Mouse (Mus musculus) 416B (cell line): ENCODE measurements at regions not wholly inside any gene's neighbourhood (a gene's known extent, or its start where the extent isn't known, plus 50 kb on each side); places are given as distances from the start of the nearest gene placed in this dataset.
A peak's percentile ranks its signal among the peaks of the same experiment; 100 is the strongest.

Source experiments
- DNase-seq: peaks from one replicate; pipeline ENCODE4 v3.0.0; 2011; ENCODE audit warnings: low read depth

DNA sequence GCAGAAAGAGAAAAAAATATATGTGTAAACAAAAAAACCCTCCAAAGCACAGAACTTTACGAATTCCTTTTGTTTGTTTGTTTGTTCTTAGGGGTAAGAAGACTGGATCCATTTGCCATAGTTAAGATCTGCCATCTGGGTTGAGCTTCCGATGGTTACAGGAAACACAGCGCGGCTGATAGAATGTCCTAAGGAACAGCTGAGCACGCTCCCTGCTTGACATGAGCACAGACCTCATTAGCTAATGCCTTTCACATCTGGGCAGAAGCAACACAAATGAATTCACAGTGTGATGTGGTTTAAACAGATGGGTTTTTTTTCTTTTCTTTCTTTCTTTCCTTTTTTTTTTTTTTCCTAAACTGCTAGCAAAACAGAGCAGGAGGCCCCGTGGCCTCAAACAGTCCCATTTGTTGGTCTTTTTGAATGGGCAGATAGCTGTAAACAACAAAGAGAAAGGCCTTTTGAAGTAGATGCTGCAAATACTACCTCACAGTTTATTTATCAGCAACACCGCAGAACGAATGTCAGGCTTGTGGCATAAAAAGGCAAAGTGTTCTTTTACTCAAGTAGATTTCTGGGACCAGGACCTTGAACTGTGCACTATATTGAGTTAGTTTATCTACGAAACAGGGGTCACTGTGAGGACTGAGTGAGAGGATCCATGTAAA lies 61.0 kb upstream of the Raph1 start:
- no peak for DNase-seq

DNA sequence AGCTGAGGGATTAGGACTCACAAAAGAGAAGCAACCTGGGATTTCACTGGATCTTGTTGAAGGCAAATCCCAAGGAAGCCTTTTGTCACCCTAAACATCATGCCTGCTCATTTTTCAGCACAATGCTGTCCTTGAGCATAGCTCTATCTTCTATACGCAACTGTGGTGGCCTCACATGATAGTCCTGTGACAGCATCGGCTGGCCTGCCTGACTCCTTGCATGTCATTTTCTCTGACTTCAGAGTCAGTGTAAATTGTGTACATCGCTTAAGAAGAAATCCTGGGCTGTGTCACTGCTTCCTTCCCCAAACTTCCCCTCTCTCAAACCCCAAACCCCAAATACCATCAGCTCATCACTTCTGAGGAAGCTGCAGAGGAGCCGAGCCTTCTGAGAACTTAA lies 60.5 kb upstream of the Raph1 start:
- DNase-seq: peak; percentile 71

DNA sequence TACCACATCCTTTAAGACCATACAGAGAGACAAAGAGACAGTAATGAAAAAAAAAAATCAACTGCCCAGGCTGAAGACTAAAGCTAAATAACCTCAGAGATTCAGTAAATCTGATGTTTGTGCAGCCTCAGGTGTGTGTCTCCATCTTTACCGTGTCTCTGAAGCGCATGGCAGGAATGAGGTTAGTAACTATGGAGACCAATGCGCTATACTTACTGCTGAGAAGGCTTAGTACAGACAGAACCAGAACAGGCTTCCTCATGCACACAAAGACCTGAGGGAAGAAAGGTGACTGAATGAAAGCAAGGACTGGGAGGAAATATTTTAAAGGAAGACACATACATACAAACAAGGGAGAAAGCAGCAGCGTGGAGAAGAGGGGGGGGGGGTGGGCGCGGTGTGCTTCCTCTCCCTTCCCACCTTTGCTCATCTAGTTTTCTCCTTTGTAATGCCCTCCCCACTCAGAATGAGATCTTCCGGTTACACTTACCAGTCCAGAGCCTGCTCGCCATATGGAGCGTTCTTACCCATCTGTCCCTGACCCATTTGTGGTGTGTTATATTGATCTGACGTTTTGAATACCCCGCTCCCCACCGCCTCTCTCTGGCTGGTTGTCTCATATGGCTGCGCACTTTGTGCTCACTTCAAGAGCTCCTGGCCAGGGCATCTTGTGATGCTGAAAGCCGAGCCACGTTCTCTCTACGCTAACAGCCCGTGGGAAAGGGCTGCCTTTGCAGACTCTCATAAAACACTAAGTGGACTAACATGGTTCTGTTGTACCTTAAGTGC lies 59.0 kb upstream of the Raph1 start:
- no peak for DNase-seq

DNA sequence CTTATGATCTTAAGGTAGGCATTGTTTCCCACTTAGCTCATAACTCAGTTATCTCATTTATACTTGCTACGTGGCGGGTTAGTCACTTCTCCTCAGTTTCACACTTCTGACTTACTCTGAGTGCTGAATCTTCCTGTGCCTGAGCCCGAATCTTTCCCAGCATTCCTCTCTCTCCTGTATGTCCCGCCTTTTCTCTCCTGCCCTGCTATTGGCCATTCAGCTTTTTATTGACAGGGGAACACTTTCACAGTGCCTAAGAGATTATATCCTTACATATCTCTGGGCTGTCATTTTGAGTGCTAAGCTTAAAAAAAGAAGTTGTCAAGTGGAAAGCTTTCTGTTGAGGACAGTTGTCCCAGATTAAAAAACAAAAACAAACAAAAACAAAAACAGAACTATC lies 57.3 kb upstream of the Raph1 start:
- DNase-seq: peak; percentile 17

DNA sequence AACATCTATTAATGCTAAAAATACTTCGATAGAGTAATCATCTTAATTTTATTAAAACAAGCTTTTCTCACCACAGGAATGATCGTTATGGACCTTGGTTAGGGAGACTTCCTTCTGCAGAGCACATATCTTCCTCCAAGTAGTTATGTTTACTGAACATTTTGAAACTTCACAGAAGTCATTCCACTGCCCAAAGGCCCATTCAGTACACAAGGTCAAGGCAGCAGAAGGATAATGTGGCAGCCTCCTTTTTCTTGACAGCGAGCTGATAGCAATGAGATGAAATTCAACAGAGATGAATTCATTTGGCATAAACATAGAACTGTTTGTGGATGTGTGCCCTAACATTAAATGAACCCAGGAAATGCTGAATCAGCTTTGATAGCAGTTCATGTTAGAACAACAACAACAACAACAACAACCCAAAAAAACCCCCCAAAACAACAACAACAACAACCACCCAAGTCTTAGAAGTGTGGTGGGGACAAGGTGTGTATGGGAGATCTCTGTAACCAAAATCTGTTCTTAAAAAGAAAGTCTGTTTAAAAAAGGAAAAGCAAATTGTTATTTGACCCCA lies 56.6 kb upstream of the Raph1 start:
- no peak for DNase-seq

DNA sequence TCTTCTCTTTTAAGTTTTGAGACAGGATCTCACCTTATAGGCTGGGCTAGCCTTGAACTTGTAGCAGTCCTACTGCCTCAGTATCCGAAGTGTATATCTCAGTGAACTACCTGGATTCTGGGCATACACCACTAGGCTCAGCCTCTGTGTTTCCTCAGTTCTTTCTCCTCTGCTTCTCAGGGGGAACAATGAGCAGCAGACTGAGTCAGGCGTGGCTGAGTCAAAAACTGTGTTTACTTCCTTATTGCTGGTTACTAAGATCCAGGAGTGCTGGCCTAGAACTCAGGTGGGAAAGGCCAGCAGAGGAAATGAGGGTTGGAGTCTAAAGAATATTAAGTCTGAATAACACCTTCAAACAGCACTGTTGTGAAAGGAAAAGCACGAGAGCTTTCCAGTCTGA lies 54.9 kb upstream of the Raph1 start:
- no peak for DNase-seq

DNA sequence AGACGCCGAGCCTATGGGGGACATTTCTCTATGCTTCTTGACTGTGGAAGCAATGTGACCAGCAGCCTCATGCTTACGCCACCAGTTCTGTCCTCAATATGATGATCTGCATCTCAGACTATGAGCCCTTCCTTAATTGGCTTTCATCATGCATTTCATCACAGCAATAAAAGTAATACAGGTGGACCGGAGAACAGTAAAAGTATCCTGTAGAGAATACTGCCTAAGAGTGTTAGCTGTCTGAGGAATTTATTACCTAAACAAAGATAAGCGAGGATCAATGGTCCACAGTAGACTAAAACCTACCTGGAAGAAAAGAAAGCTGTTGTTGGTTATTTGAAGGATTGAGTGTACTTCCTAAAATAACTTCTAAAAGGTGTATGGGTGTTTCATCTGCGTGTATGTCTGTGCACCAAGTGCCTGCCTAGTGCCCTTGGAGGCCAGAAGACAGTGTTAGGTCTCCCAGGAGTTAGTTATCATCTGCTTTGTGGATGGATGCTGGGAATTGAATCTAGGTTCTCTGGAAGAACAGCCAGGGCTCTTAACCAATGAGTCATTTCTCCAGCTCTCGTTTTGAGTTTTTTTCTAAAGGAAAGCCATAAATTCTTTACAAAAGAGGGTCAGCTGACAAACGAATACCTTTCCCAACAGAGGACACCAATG lies 54.3 kb upstream of the Raph1 start:
- no peak for DNase-seq

DNA sequence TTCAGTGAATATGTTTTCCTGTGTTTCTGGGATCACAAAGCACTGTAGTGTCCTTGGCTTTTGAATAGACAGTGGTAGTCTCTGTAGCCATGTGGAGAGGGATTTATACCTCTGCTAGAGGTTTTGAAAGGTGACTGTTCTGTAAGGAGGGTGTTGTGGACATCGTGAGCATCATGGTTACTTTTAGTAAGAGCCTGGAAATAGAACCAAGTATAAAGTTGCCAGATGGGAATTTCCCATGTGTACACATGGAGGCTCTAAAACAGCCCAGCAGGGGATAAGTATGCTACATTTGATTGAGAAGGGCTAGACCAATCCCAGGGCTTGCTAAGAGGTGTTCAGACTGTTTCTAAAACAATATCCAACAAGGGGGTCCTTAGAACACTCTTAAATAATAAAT lies 51.5 kb upstream of the Raph1 start:
- DNase-seq: no peak

DNA sequence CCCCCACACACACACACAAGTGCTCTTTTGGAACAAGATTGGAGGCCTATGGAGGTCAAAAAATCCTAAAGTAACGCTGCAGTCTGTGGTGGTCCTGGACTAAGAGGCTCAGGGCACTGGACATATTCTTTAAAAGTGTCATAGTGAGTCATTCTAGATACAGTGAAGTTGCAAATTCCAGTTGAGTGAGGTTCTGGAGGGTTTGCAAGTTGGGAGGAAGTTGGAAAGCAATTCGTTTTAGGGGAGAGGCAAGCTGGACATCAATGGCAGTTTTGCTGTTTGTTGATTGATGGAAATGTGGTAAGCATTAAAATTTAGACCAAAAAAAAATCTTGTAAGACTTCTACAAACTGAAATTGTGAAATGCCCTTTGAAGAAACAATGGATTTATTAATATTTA lies 50.0 kb upstream of the Raph1 start:
- no peak for DNase-seq
